Mouse (Mus musculus) liver, embryonic 15.5 days (tissue): ENCODE results near the gene Meltf. TPM values are rescaled to one million over a fixed set of nuclear protein-coding genes. Genes with fewer than 3 reads are reported as not detected.

Experiments used
- ATAC-seq: fragments of 200-750 bp; cut with Nextera tagmentation; 2 replicates; pipeline ENCODE4 v1.8.0; 2017; ENCODE audit warnings: moderate number of reproducible peaks, mild to moderate bottlenecking, moderate library complexity; ENCODE audit not compliant: insufficient read depth
- H3K27ac ChIP-seq: fragments of 300-500 bp; sonication (generic); replicated peaks from 2 replicates; pipeline ENCODE4 v1.5.1; 2015; ENCODE audit warnings: mild to moderate bottlenecking, inconsistent platforms
- H3K27me3 ChIP-seq: fragments of 300-500 bp; sonication (generic); 2 replicates; pipeline ENCODE4 v1.6.1; 2015; ENCODE audit warnings: mild to moderate bottlenecking, inconsistent platforms
- H3K36me3 ChIP-seq: fragments of 300-500 bp; sonication (generic); replicated peaks from 2 replicates; pipeline ENCODE4 v1.6.1; 2015; ENCODE audit warnings: moderate library complexity, mild to moderate bottlenecking, inconsistent platforms
- H3K4me1 ChIP-seq: fragments of 300-500 bp; sonication (generic); replicated peaks from 2 replicates; pipeline ENCODE4 v1.6.1; 2015; ENCODE audit warnings: inconsistent platforms
- H3K4me2 ChIP-seq: fragments of 300-500 bp; sonication (generic); 2 replicates; pipeline ENCODE4 v1.6.1; 2015; ENCODE audit warnings: moderate library complexity, mild to moderate bottlenecking, inconsistent platforms
- H3K4me3 ChIP-seq: fragments of 300-500 bp; sonication (generic); replicated peaks from 2 replicates; pipeline ENCODE4 v1.5.1; 2015; ENCODE audit warnings: mild to moderate bottlenecking, inconsistent platforms
- H3K9ac ChIP-seq: fragments of 300-500 bp; sonication (generic); 2 replicates; pipeline ENCODE4 v1.6.1; 2015; ENCODE audit warnings: moderate library complexity, mild to moderate bottlenecking, inconsistent platforms
- H3K9me3 ChIP-seq: fragments of 300-500 bp; sonication (generic); replicated peaks from 2 replicates; pipeline ENCODE4 v1.6.1; 2016; ENCODE audit warnings: inconsistent platforms
- WGBS: fragments of 180-500 bp; shearing (Covaris S2); methylation state at CpG from one replicate; pipeline ENCODE4 v1.1.7; 2015; ENCODE audit warnings: mixed read lengths; ENCODE audit not compliant: insufficient replicate concordance; 5-methylcytosine and 5-hydroxymethylcytosine counted together
- polyA plus RNA-seq: library from polyadenylated mRNA; unstranded; fragments of >200 nt; fragmentation: Nextera tagmentation; extraction: Ambion mirVana; gene quantifications from 2 replicates; pipeline ENCODE4 v1.2.1, GENCODE M21; 2015

Meltf gene
- polyA plus RNA-seq, 1 experiment from 2014 or later, result 0.07 TPM

DNA sequence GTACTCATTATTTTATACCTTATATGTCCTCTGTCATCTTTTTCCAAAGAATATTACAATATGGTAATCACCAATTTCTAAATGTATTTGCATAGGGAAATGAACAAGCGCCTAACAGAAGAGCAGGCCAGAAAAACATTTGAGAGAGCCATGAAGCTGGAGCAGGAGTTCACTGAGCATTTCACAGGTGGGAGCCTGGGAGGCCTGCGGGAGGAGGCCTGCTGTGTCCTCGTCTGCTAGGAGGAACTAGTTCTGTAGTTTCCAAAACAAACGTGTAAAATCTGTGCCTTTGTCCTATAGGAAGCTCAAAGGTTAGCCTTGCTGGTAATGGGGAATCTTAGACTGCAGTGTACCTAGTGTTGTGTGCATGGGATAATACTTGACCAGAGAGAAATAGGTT, 10.9 kb upstream of the Meltf start:
- WGBS, result 75% methylated on average over 4 of the region's 4 CpGs
- no peak for ATAC-seq
- no peak overlapping the region for H3K4me3 ChIP-seq
- H3K27ac ChIP-seq, result no peak overlapping the region
- H3K4me1 ChIP-seq, result no peaks in the 10 kb centered on the region
- H3K9me3 ChIP-seq, result no peaks in the 10 kb centered on the region
- peaks cover 51% of the 10 kb centered on the region for H3K36me3 ChIP-seq
- H3K4me2 ChIP-seq, result no peak overlapping the region
- no peak overlapping the region for H3K9ac ChIP-seq
- no peaks in the 10 kb centered on the region for H3K27me3 ChIP-seq

DNA sequence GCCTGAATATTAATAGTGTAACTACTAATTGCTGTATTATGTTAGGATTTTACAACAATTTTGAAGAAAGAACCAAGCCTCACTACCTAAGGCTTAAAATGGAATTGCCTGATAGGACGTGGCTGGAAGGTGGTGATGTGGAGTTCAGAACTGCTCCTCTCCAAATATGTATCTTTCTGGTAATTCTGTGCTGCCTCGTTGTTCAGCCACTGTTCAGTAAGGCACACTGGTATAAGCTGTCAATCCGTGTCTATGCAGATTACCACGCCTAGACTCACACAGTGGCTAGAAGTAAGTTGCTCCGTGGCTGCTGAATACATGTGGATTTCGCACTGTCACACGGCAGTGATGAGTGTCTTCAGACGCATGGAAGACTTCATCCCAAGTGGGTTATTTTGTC, 4.9 kb upstream of the Meltf start:
- Histone ChIP-seq H3K9ac (no peak overlapping the region), H3K27me3 (no peaks in the 10 kb centered on the region), H3K36me3 (peaks cover 6% of the 10 kb centered on the region), H3K27ac (no peak overlapping the region), H3K9me3 (no peaks in the 10 kb centered on the region), H3K4me3 (no peak overlapping the region), H3K4me1 (no peaks in the 10 kb centered on the region), H3K4me2 (no peak overlapping the region)
- ATAC-seq, result no peak
- WGBS, result 81% methylated on average over 8 of the region's 8 CpGs

DNA sequence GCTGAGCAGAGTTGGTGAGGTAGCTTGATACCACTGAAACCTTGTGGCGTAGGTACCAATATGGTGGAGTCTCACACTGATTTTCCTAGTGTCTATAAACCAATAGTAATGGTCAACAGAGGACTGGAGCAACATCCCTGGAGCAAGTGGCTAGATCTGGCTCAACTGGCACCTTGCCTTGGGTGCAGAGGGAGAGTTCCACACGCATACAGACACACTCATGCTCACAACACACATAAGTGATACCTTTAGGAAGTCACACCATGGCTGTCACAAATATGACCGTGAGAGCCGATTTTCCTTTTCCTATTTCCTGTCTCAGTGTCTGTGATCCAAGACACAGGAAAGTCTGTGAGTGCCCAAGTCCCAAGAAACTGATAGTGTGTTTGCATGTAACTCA, 3.2 kb upstream of the Meltf start:
- H3K27me3 ChIP-seq, result no peaks in the 10 kb centered on the region
- no peak overlapping the region for H3K4me2 ChIP-seq
- no peak overlapping the region for H3K9ac ChIP-seq
- H3K4me1 ChIP-seq, result no peaks in the 10 kb centered on the region
- no peak overlapping the region for H3K4me3 ChIP-seq
- H3K27ac ChIP-seq, result no peak overlapping the region
- WGBS, result 80% methylated on average over 4 of the region's 4 CpGs
- peaks cover 6% of the 10 kb centered on the region for H3K36me3 ChIP-seq
- H3K9me3 ChIP-seq, result no peaks in the 10 kb centered on the region
- ATAC-seq, result no peak

DNA sequence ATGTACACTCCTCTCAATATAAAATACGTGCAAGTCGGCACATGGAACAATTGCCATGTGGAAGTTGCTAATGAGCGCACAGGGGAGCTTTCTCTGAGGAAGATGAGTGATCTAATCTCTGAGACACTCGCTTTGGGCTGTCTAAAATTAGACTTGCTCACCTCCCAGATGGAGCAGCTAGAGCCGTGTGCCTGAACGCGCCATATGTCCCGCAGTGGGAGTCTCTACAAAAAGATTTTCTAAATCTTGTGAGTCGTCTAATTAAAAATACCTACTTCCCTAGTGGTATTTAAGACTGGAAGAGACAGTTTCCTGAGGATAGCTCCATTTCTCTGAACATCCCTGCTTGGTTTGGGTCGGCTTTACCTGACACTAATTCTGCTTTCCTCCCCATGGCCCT, 2.2 kb upstream of the Meltf start:
- Histone ChIP-seq H3K4me3 (no peak overlapping the region), H3K36me3 (peaks cover 4% of the 10 kb centered on the region), H3K27ac (no peak overlapping the region), H3K4me2 (no peak overlapping the region), H3K9me3 (no peaks in the 10 kb centered on the region), H3K4me1 (no peaks in the 10 kb centered on the region), H3K9ac (no peak overlapping the region), H3K27me3 (no peaks in the 10 kb centered on the region)
- 66% methylated on average over 10 of the region's 10 CpGs for WGBS
- no peak for ATAC-seq

DNA sequence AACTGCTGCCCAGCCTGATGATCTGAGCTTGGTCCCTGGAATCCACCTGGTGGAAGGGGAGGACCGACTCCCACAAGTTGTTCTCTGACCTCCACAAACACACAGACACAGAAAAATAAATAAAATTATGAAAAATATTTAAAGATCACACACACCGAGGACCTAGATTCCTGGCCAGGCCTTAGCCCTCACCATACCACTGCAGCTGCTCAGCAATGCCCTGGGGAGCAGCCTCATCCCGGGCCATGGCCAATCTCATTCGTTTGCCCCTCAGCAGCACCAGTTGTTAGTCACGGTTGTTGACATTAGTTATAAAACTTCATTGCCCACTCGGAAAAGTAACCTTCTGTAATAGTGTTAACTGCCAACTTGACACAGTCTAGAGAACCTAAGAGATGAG, 558 bp upstream of the Meltf start:
- H3K9ac ChIP-seq, result no peak overlapping the region
- H3K27me3 ChIP-seq, result no peaks in the 10 kb centered on the region
- no peak for ATAC-seq
- H3K4me2 ChIP-seq, result no peak overlapping the region
- WGBS, result 67% methylated on average over 6 of the region's 6 CpGs
- no peaks in the 10 kb centered on the region for H3K9me3 ChIP-seq
- H3K4me1 ChIP-seq, result no peaks in the 10 kb centered on the region
- no peak overlapping the region for H3K4me3 ChIP-seq
- H3K36me3 ChIP-seq, result no peaks in the 10 kb centered on the region; the same call in 1 of the 2 replicates
- no peak overlapping the region for H3K27ac ChIP-seq

DNA sequence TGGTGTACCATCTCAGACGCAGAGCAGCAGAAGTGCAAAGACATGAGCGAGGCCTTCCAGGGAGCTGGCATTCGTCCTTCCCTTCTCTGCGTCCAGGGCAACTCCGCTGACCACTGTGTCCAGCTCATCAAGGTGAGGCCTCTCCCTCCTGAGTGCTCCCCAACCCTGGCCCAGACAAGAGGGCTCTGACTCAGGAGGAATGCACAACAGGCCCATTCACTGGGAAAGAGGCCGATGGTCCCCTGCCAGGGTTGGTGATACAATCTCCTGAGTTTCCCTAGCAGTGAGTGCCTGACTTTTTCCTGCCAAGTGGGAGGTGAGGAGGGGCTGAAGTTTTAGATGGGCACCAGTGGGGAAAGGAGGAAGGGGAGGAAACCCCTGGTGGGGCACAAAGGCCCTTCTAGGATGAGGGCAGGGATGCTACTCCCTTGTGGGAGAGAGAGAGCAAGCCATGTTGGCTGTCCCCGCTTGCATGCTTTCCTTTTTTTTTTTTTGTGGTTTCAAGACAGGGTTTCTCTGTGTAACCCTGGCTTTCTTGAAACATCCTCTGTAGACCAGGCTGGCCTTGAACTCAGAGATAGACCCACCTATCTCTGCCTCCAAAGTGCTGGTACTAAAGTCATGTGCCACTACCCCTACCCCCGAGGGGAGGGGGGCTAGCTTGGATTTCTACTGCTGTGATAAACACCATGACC, 1.7 kb downstream of the Meltf start:
- Histone ChIP-seq H3K9me3 (no peaks in the 10 kb centered on the region), H3K36me3 (no peaks in the 10 kb centered on the region), H3K27ac (no peak overlapping the region), H3K4me1 (no peaks in the 10 kb centered on the region; the same call in 1 of the 2 replicates), H3K9ac (no peak overlapping the region), H3K27me3 (no peaks in the 10 kb centered on the region), H3K4me3 (no peak overlapping the region), H3K4me2 (no peak overlapping the region)
- no peak for ATAC-seq
- WGBS, result 63% methylated on average over 8 of the region's 8 CpGs

DNA sequence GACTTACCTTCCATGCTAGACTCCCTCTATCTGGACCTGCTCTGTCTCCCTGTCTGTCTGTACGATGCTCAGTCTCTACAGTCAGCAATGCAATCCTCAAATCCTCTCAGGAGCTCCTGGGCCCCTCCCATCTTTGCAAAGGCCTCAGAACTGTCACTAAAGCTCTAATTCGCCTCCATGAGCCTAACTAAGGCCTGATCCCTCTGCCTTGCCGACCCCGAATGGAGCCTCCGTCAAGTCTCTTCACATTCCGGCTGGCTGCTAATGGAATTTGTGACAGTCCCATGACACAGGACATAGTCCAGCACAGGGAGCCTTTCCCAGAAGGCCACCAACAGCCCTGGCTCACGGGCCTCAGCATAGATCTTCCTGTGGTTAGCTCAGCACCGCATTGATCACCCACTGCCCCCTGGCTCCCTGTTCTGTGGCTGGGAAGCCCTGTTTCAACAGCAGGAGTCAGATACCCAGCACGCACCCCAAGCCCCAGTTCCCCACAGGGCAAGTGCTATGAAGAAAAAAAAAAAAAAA, 3.8 kb downstream of the Meltf start:
- H3K9me3 ChIP-seq, result no peaks in the 10 kb centered on the region
- no peak overlapping the region for H3K4me2 ChIP-seq
- no peaks in the 10 kb centered on the region for H3K27me3 ChIP-seq
- 55% methylated on average over 9 of the region's 9 CpGs for WGBS
- no peak overlapping the region for H3K4me3 ChIP-seq
- no peak overlapping the region for H3K27ac ChIP-seq
- ATAC-seq, result no peak
- H3K9ac ChIP-seq, result no peak overlapping the region
- H3K4me1 ChIP-seq, result no peaks in the 10 kb centered on the region; the same call in 1 of the 2 replicates
- H3K36me3 ChIP-seq, result no peaks in the 10 kb centered on the region

DNA sequence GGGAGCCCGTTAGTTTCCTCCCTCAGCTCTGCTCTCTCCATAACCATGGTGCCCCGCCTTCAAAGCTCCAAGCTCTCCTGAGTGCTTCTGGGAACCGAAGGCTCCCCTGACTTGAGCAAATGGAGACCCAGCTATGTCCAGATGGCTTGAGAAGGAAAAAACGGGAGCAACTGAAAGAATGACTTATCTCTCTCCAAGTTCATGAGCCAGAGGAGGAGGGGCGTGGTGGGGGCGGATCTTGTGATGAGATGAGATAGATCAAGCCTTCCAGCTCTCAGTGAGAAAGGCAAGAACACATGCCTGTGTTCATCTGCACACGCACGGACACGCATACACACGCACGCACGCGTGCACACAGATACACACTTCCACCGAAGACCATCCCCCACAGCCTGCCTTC, 4.7 kb downstream of the Meltf start:
- no peak overlapping the region for H3K9ac ChIP-seq
- WGBS, result 54% methylated on average over 14 of the region's 14 CpGs
- H3K36me3 ChIP-seq, result no peaks in the 10 kb centered on the region
- ATAC-seq, result no peak
- no peaks in the 10 kb centered on the region for H3K27me3 ChIP-seq
- H3K4me3 ChIP-seq, result no peak overlapping the region
- H3K4me2 ChIP-seq, result no peak overlapping the region
- H3K9me3 ChIP-seq, result no peaks in the 10 kb centered on the region
- no peaks in the 10 kb centered on the region; the same call in 1 of the 2 replicates for H3K4me1 ChIP-seq
- H3K27ac ChIP-seq, result no peak overlapping the region

DNA sequence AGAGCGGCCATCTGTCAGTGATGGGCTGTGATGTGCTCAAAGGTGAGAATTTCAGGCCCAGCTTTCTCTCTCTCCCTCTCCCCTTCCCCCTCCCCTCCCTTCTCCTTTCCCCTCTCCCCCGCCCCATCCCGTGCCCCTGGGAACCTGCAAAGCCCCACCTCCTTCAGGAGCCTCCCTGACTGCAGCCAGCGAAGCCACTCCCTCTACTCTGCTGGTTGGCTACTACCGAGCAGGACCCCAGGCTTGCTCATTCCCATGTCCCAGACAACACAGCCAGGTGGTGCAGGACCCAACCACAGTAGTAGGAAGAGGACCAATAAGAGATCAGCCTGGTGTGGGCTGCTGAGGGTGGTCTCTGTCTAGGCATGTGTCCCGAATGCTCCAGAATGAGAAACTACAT, 5.3 kb downstream of the Meltf start:
- Histone ChIP-seq H3K4me3 (no peak overlapping the region), H3K4me1 (no peaks in the 10 kb centered on the region; the same call in 1 of the 2 replicates), H3K27me3 (no peaks in the 10 kb centered on the region), H3K36me3 (no peaks in the 10 kb centered on the region), H3K27ac (no peak overlapping the region), H3K9me3 (no peaks in the 10 kb centered on the region), H3K4me2 (no peak overlapping the region), H3K9ac (no peak overlapping the region)
- no peak for ATAC-seq
- 26% methylated on average over 6 of the region's 6 CpGs for WGBS

DNA sequence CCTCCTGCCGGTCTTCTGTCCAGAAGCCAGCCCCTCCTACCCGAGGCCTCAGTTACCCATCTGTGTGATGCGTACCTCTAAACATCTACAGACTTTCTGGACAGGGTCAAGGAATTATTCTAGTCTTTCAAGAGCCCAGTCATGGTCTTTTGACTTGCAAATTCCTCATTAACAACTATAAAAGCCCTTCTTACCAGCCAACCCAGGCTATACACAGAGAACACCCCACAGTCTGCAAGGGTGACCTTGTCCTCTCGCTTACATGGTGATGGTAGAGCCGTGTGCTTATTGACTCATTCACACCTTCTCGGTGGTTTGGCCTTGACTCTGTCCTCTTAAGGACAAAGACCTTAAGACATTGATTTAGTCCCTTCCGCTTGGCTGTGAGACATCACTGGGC, 12.3 kb downstream of the Meltf start:
- Histone ChIP-seq H3K27ac (no peak overlapping the region), H3K4me1 (no peaks in the 10 kb centered on the region), H3K9me3 (no peaks in the 10 kb centered on the region), H3K4me3 (no peak overlapping the region), H3K9ac (no peak overlapping the region), H3K4me2 (no peak overlapping the region), H3K27me3 (no peaks in the 10 kb centered on the region), H3K36me3 (no peaks in the 10 kb centered on the region)
- ATAC-seq, result no peak
- 72% methylated on average over 7 of the region's 7 CpGs for WGBS

DNA sequence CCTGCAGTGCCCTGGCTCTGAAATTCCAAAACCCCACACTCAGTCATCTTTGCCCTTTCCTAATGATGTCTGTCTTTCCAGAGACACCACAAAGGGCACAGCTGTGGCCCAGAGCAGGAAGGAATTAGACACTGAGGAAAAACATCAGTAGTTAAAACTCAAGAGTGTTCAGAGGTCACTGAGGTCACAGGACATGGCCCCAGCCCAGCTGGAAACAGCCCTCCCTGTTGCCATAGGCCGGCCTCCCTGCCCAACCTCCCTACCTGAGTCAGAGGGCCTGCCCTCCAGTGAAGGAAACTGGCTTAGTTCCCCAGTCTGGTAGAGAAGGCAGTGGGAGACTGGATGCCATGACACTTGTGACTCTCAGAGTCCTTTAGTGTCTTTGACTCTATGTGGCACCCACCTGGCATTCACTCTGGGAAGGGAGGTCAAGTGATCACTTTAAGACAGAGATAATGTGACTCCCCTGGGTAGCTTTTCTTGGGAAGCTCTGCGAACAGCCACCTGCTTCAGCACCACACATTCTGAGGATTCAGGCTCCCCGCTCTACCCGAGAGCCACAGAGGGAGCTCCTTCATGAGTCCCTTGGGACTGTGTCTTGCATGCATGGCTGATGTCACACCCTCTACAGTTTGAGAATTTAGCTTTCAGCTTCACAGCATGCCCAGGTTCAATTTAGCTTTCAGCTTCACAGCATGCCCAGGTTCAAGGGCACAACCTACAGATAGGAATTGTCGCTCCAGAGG, 15.0 kb downstream of the Meltf start:
- Histone ChIP-seq H3K4me3 (no peak overlapping the region), H3K36me3 (no peaks in the 10 kb centered on the region), H3K9me3 (no peaks in the 10 kb centered on the region), H3K4me2 (no peak overlapping the region), H3K27ac (no peak overlapping the region), H3K4me1 (peaks cover 5% of the 10 kb centered on the region), H3K9ac (no peak overlapping the region), H3K27me3 (no peaks in the 10 kb centered on the region; the same call in 1 of the 2 replicates)
- ATAC-seq, result no peak
- WGBS, result 62% methylated on average over 5 of the region's 5 CpGs
